Mouse (Mus musculus) liver, postnatal 0 days (tissue): ENCODE measurements at regions not wholly inside any gene's neighbourhood (a gene's known extent, or its start where the extent isn't known, plus 50 kb on each side); places are given as distances from the start of the nearest gene placed in this dataset.

Experiments
- CTCF ChIP-seq: sonication (generic); IDR thresholded peaks from 2 replicates; pipeline ENCODE4 v1.5.1; 2016; ENCODE audit warnings: antibody characterized with exemption, low read depth
- EP300 ChIP-seq: IDR thresholded peaks from 2 replicates; pipeline ENCODE4 v1.6.1; 2016; ENCODE audit warnings: antibody characterized with exemption, low read depth, mild to moderate bottlenecking

DNA sequence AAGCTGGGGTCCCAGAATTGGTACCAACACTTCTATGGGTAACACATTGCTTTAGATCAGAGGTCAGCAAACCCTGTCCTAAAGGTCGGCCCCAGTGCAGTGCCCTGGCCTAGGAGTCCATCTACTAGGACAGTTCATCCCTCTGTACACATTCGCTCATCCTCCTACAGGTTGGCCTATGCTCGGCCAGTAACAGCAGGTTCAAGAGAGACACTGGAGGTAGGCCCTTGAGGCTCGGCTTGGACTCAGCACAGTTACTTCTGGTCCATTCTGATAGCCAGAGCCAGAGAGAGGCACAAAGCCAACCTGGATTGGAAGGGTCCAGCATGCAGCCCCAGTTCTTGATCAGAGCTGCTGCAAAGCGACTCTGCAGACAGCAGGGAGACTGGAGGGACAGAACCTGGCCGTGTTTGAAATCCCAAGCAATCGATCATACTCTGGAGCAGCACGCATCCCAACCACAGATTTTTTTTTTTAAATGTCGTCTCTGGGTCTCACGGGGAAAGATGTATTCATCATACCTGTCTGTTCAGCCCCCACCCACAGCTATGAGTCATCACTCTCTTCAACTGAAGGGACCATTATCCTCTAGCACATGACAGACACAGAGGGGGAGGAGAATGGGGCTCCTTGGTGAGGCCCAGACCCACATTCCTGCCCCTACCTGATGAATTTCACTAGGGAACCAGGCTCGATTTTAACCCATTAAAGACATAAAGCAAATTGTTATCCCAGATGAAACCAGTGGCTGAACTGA lies 112.4 kb upstream of the Mkln1 start:
- TF ChIP-seq CTCF: no peak
- no peak for TF ChIP-seq EP300
